Mouse (Mus musculus) CH12F3 (cell line): ENCODE results near the gene Agbl4.

Experiments
- in situ Hi-C: fragments of 300-500 bp; cut with MboI; formaldehyde crosslinking; loops from 2 replicates; pipeline ENCODE4 v1.14.3; 2020; ENCODE audit warnings: low sequenced_read_pairs

Agbl4 gene

DNA sequence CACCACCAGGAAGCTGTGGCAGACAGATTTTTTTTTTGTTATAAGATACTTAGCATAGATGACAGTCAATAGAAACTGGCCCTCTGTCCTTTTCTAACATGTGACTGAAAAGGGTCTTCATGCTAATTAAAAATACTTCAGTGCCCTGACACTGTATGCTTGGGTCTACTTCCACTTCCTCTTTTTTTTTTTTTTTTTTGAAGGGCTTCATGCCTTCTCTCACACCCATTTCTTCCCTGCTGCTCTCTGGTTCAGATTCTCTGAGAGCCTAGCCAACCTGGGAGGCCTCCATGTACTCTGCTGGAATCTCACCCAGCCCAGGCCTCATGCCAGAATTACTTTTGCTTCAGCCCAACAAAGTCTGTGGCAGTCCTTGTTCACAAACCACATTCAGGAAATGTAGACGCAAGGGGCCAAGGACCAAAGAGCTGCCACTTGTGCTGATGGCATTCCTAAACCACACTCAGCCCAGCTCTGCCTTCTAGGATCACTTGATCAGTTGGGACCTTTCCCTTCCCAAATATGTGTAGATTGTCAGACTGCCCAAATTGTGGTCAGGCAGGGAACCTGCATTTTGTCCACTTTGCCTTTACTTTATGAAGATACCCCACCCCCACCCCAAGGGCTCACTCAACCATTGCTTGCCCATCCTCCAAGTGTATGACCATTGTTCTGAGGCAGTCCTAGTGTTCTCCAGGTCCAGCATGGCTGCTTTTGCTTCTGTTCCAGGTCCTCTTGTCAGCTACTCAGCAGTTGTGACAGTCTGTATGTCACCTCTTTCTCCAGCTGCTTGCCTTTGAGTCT, 1045.2 kb downstream of the Agbl4 start:
- in situ Hi-C loops, result no loop called here

DNA sequence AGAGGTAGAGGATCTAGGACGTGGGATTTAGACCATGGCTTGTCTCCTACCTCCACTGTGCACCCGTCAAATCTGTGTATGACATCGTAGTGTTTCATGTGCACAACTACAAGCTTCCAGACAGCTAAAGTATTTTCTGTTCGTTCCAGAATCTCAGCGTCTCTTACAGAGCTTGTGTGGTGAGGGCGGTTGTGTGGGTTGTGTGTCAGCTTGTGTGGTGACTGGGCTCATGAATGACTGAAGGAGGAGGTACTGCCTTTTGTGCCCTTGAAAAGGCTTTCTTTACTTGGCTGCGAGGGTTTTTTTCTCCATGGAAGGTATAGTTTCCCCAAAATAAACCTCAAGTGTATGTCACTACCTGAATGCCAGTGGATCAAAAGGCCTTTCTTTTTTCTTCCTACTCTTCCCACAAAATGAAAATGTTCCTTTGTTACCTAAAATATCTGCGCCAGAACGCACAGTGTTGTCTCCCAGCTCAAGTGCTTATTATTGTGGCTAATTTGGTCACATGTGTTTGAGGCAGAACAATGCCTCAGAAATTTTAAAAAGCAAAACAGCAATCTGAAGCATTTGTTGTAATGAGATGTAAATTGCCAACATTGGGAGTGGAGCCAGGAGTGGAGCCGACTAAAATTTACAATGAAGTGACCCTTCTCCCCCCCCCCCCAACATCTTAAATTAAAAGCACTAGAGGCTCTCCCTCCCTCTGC, 1046.6 kb downstream of the Agbl4 start:
- in situ Hi-C loops, result no loop called here

DNA sequence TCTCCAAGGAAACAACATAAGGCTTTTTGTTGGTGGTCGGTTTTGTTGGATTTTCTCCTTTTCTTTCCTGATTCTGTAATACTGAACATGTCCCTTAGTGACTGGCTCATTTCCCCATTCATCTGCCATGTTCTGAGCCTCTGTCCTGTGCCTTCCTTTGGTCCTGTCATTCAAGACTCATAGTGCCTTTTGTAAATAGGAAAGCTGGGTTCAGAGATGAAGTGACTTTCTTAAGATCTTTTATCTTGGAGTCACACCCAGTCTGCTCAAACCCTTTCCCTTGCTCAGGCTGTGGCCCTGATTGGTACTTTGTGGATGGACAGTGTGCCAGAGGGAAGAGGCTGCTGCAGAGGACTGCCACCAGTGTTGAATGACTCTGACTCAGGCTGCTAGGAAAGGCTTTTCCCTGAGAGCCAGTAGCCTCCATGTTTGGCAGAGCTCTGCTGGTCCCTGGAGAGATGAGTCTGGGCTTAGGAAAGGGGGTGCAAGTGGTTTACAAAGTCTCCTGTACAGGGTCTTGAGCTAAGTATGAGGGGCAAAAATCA, 1047.2 kb downstream of the Agbl4 start:
- in situ Hi-C loops, result no loop called here

DNA sequence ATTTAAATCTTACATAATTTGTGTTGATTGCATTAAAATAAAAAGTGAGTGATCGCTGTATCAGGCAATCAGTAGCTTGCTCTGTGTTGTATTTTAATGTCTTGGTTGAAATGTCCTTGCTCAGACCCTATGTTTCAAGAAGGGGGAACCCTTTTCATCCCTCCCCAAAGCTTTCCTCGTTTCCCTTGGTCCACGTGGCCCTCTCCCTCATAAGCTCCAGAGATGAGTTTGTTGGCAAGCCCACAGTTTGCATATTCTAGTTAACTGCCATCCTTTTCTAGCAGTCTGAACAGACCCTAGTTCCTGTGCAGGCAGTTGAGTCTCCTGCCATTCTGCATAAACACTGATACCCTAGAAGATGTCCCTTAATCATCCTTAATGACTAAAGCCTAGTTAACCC, 1050.5 kb downstream of the Agbl4 start:
- in situ Hi-C loops, result no loop called here

DNA sequence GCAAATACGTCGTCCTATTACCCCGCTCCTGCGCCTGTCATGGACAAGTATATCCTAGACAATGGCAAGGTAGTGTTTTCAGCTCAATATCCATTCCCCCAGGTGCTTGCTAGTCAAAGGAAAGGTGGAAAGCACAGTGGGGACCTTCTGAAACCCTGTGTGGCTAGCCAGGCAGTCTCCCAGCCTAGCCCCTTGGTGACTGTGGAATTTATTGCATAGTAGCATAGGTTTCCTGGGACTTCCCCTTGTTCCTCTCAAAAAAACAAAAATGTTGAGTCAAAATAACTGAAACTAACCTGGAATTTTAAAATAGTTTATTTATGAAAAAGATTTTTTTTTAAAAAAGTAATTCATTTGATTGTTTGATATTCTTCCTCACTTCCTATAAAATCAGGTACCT, 1051.1 kb downstream of the Agbl4 start:
- in situ Hi-C loops, result no loop called here

DNA sequence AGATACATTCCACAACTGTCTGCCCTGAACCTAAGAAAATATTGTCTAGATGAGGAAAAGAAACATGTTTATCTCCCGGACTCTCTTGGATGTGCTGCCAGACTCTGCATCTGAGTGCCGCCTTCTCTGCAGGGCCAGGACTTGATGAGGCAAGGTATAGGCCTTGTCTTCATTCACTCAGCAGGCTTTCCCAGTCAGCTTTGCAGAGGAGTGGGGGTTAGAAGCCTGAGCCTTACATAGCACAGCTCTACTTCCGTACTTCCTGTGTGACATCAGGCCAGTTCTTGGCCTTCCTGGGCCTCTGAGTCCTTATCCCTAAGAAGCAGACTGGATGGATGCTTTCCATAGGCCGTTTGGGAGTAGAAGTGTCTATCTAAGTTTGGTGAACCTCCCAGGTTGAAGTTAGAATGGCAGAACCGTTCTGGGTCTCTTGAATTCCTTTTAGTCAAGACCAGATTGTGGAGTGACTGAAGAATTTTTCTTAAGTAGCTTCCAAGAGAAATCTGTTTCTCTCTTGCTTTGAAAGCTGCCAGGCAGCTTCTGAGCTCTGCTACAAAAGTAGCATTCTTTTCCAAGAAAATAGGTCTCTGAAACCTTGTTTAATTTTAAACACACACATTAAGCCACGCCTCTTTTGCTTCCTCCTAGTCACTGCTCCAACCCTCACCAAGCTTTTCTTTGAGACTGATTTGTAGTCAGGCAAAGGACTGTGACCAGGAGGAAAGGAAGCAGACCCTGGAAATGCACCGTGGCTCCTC, 1052.2 kb downstream of the Agbl4 start:
- in situ Hi-C loops, result no loop called here

DNA sequence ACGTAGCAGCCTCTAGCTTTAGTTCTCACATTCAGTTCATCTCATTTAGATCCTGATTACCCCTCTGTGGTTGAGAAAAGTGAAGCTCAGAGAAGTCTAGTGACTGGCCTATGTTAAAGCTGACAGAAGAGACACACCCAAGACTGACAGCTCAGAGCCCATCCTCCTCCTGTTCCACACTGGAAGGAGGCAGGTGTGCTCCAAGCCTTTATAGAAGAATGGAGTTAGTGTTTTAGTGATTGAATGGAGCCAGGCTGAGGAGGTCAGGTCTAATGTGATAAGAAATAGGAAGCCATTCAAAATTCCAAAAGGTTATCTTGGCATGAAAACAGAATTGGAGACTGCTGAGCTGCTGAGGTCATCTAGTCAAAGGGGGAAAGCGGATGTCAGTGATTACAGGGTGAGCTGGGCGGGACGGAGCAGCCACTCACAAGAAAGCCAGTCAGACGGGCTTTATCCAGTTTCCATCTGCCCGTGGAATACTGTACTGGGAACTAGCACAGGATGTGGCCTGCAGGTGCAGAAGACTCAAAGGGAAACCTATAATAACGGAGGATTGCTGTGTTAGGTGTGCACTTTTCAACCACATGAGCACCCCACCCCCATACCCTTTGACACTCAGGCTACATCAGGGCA, 1053.9 kb downstream of the Agbl4 start:
- in situ Hi-C loops, result no loop called here

DNA sequence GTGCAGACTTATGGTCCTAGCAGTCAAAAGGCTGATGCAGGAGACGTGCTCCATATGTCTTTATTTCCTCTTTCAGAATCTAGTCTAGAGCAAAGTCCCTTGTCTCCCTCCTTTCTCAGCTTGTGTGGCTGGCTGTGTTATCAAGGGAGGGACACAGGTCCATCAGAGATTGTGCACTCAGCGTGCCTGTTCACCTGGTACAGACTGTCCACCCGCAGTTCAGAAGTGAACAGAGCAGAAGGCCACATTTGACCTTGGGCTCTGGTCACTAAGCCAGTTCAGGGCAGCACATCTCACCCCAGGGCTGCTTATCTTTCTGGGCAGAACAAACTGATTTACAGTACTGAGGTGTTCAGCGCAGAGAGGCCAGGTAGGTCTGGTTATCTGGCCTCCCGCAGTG, 1054.7 kb downstream of the Agbl4 start:
- in situ Hi-C loops, result no loop called here

DNA sequence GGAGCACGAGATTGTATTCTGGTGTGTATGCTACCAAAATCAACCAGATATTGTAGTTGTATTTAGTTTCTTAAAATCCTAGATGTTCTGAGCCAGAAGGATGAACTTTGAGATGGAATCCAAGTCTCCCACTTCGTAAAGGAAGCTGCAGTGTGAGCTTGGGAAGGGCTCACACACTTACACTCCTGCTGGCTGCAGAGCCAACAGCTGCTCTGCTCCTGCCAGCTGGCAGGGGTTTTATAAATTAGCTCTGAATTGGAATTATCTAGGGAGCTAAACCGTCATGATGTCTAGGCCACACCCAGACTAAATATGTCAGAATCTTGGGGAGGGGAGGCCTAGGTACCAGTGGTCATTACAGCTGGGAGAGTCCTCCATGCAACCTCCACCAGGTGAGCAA, 1055.8 kb downstream of the Agbl4 start:
- in situ Hi-C loops, result no loop called here

DNA sequence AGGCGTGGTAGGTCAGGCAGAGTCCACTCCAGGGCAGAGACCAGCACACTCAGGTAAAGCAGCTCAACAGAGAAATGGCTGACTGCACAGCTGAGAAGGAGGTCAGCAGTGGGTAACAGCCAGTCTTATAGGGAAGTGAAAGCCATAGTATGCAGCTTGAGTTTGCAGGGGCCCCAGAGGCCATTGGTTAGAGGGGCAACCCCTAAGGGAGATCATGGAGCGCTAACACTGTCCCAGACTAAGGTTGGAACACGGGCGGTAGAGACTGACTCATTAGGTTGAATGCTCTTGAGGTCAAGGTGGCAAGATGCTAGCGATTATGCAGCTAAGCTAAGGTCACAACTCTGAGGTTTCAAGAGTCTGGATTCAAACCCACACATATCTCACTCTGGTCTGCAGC, 1058.2 kb downstream of the Agbl4 start:
- in situ Hi-C loops, result no loop called here

DNA sequence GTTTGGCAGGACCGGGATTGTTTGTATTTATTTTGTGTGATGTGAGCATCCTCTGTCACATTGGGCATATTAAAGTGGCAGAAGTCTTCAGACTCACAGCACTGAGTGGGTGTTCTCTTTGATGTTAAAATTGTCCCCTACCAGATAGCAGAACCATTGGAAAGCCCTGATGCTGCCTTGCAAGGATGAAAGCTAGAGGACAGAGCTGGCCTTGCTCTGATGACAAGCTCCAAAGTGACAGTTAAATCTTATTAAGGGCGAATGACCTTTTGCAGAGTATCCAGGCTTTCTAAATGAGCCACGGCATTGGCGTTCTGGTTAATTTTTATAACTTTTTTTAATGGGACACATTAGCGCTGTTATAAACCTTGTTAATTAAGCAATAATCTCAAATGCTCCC, 1060.1 kb downstream of the Agbl4 start:
- in situ Hi-C loops, result no loop called here

DNA sequence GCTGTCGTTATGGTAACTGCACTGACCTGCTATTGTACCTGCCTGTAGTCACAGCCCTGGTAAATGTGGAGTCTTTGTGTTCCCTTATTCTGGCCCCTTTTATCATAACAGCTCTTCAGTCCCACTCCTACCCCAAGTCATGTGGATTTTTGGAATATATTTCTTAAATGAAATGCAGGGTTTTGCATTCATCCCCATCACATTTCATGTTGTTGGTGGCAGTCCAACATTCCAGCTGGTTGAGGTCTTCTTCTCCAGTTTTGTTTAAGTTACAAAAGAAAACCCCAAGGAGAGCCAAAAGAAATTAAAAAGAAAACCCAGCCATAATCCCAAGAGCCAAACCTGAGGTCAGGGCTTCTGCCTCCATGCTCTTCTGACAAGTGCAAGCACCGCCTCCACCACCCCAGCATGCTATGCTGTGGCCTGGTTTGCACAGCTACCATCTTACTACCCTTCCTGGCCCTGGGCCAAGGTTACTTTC, 1069.9 kb downstream of the Agbl4 start:
- in situ Hi-C loops, result no loop called here

DNA sequence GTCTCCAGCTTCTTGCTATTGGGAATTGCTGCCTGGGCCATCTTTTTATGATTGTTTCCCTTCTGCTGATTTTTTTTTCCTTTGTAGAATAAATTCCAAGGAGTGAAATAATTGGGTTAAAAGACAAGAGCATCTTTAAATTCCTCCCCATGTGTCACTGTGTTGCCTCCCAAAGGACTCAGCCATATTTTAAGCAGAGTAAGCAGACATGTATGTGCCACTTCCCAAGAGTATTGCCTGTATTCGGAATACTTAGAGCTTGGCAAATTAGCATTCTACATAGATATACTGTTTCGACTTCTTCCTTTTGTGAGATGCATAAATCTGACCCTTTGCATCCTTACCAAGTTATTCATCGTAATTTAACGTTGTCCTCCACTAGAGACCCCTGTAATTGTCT, 1070.3 kb downstream of the Agbl4 start:
- in situ Hi-C loops, result no loop called here

DNA sequence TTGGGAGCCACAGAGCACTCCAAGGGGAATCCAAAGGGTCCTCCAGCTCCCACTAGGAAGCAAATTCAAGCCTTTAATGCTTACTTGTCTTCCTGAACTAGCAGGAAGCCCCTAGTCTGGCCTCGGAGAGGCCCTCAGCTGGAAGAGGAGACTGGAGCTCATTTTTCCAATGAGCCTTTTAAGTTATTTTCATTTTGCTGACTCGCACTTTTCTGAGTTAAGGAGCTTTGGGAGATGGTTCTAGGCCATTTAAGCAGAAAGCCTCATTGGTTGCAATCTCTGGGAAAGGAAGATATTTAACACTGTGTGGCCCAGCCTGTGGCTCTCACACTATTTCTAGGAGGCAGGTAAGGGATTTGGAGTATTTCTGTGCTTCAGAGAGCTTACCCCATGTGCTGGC, 1072.4 kb downstream of the Agbl4 start:
- in situ Hi-C loops, result no loop called here

DNA sequence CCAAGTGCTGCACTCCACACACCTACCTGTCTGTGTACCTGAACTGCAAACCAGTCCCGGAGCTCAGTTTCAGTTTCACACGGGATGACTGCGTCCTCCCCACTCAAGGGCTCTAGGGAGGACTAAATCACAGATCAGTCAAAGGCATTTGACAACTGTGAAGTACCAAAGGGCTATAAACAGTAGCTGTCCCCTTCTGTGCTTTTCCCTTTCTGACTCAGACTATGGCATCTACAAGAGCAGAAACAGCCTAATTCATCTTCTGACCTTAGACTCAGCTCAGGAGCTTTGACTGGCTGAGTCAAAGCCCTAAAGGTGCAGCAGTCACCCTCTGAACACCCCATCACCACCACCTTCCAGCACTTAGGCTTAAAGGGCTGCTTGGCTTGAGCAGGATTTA, 1074.3 kb downstream of the Agbl4 start:
- in situ Hi-C loops, result no loop called here

DNA sequence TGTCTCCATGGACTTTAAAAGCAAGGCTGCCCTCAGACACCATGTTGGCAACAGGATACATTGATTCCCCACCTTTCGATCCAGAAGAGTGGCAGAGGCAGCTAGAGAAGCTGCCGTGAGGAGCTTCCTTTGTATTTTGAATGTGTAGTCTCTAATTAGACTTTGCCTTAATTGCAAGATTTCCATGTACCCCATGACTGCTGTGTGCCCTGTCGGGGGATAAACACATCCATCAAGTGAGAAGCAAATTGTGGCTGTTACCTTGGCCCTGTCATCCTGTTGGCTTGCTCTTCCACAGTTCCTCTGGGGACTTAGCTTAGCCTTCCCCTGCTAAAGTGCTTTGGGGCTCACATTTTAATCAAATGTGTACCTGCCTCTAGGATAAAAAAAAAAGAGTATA, 1075.0 kb downstream of the Agbl4 start:
- in situ Hi-C loops, result no loop called here

DNA sequence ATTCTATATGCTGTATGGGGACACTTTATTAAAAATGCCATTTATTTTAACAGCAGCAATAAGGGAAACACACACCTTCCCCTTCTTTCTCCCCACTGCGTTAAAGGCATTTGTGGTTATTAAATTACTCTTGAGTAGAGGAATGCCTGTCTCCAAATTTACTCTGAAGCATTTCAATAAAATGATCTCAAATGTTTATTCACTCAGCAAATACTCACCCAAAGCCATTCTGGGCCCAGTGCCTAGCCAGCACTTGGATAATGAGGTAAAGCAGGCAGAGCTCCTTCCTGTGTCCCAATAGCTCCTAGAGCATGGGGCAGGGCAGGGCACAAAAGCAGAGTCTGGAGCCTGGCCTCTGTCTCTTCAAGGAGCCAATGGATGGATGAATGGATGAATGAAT, 1075.6 kb downstream of the Agbl4 start:
- in situ Hi-C loops, result no loop called here

DNA sequence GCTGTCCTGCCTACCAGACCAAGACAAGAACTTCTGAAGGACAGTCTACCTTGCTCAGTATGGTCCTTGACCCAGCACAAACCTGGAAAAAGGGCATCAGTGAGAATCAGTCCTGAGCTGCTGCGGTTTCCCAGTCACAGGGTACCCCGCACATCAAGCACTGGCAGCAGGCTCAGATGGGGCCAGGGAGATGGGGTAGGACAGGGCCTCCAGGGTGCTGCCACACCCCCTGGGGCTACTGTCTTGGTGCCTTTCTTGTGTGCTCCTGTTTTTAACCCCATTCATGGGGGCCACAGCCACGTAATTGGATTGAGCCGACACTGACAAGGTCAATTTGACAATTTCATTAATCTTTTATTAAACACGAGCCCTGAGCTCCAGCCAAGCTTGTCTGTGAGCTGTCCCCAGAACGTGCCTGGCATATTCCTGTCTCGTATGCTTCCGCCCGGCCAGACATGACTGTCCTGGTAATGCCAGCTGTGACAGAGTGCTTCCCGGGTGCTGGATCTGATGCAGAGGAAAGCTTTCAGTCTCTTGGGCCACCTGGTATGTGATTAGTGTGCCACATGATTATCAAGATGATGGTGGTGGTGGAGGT, 1078.0 kb downstream of the Agbl4 start:
- in situ Hi-C loops, result no loop called here

DNA sequence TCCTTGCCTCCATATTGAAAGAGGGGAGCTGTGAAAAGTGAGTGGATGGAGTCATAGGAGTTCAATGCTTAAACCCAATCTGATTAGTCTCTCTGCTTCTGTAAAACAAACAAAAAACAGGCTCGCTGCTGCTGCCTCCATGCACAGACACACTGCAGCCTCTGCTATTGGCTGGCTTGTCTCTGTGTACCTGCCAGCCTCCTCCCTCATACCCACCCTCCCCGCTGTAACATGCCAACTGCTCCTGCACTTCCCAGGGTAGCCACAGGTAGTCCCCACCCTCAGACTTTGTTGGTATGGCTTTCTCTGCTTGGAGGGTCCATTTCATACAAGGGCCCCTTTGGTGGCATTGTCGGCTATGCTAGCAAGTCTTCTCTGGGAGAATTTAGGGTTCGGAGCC, 1080.0 kb downstream of the Agbl4 start:
- in situ Hi-C loops, result no loop called here

DNA sequence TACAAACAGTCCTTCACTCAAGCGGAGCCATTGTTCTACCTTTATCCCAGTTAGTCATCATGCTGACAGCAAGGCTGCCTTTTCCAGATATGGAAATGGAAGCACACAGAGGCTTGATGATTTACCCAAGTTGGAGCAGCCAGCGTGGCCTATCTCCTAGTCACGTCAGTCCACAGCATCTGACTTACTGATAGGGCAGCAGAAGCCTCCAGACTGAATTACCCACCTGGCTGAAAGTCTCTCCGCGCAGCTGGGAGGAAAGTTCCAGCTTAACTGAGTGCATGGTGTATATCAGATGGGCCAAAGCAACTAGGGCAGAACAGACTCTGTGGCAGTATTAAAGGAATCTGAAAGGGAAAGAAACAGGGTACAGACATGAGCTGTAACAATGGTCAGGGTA, 1086.0 kb downstream of the Agbl4 start:
- in situ Hi-C loops, result no loop called here

DNA sequence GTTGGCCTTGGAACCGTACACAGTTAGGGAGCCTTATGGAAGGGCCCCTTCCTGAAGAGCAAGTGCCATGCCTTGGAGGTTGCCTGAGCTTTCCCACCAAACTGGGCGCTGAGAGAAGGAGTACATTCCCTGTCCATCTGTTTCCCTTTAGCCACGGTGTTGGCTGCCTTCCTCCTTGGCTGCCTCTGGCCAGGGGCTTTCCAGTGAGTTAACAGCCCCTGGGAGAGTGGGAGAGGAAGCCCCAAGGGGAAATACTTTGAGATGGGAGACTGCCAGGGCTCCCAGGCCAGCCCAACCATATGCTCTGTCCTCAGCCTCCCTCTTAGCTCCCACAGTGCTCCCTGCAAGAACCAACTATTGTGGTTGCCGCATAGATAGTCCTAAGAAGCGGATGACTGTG, 1087.7 kb downstream of the Agbl4 start:
- in situ Hi-C loops, result no loop called here
